Mouse (Mus musculus): ENCODE measurements around the gene Slc26a11.

GRCm38 (mm10) chr11:119377326-119377725 is 22.0 kb downstream of the Slc26a11 start:
- no peak for TF ChIP-seq CTCF (IDR thresholded peaks at IDR 0.05; ENCODE audit: borderline replicate concordance, control insufficient read depth, extremely low read depth, insufficient read depth, low read length, poor library complexity)
- TF ChIP-seq POLR2A (IDR thresholded peaks at IDR 0.05; ENCODE audit: control insufficient read depth, extremely low read depth, insufficient read depth, low read length, poor library complexity): no peak

Measured in thymus, adult 2 months (tissue).